ENCODE assay signal across 8 mouse cellular contexts in the genomic region with DNA sequence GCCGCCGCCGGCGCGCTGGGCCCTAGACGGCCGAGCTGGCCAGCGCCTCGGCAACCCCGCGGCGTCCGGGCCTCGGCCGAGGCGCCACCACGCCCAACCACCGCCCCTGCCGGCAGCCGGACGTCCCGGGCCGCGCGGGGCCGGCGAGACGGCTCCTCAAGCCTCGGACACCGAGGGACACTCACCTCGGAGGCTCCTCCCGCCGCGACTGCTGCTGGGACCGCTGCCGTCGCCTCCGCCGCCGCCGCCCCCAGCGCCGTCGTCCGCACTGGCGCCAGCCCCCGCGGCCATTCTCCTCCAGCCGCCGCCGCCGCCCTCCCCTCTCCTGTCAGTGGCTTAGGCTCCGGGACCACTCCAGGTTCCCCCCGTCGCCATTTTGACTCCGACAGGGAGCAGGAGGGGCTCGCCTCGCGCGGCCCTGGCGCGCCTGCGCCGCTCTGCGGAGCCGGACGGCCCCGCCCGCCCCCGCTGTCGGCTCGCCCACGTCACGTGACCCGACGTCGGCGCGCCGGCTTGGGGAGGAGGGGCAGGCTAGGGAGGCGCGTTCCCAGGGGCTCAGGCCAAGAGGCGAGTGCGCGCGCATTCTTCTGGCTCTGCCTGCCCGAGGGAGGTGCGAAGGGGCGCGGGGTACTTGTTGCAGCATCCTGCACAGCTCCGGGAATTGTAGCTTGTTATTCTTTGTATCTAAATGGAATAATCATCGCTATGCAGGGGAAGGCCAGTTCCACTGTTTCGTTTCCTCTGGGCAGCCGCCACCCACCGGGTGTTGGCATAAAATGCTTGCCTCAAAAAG. TPM values are rescaled to one million over a fixed set of nuclear protein-coding genes. Genes with fewer than 3 reads are reported as not detected.
A peak's percentile ranks its signal among the peaks of the same experiment; 100 is the strongest.
DNase-seq lines count a peak whose midpoint lies in the region; ATAC-seq lines count a peak whose summit lies in the region.

TSS of gene Btbd7 (minus strand) at position 441 of the 793 bp plus-strand sequence.

- H3K27ac ChIP-seq in intestine, embryonic 14.5 days (ENCODE audit: low read depth): peak within 1 kb of the TSS; percentile 96

- peak; percentile 95 for ATAC-seq in intestine, embryonic 14.5 days (replicated peaks; ENCODE audit: low FRiP score, low TSS enrichment, low read depth)

- no peaks in the 10 kb centered on the region for H3K9me3 ChIP-seq in intestine, embryonic 14.5 days (ENCODE audit: control insufficient read depth, low read length)

- no peaks in the 10 kb centered on the region for H3K27me3 ChIP-seq in intestine, embryonic 14.5 days (replicated peaks; ENCODE audit: control insufficient read depth, insufficient read depth, low read length)

- DNase-seq in adrenal gland, adult (ENCODE audit: inconsistent age in 2 of 2, low spot score in 1 of 2): peak; percentile 98 to 99
- peak; percentile 99 for DNase-seq in embryo, embryonic 10.5 days (ENCODE audit: low spot score)
- DNase-seq in gastrocnemius, postnatal 25 days: peak; percentile 97
- peak; percentile 96 for DNase-seq in intestine, embryonic 14.5 days (ENCODE audit: low spot score)
- peak; percentile 95 to 96 for DNase-seq in left cerebral cortex, postnatal 14 days (ENCODE audit: low spot score in 2 of 2)
- peak; percentile 97 for DNase-seq in mesoderm, embryonic 11.5 days (ENCODE audit: low read depth, low spot score)
- peak; percentile 92 to 93 for DNase-seq in right cerebral cortex, postnatal 36 days (ENCODE audit: low spot score in 2 of 2)
- DNase-seq in yolk sac, embryonic 10.5 days (ENCODE audit: low spot score): peak; percentile 95

- intact Hi-C loops in left cerebral cortex, postnatal 14 days (cut with DNase I): no loop called here

- no peaks in the 10 kb centered on the region for H3K36me3 ChIP-seq in intestine, embryonic 14.5 days (ENCODE audit: control insufficient read depth, insufficient read depth, low read length)

- WGBS in intestine, embryonic 14.5 days: under 1% methylated on average over 65 of the region's 95 CpGs

- H3K4me3 ChIP-seq in intestine, embryonic 14.5 days (ENCODE audit: low read depth, low read length): peak within 1 kb of the TSS; percentile 82

- peaks cover 8% of the 10 kb centered on the region for H3K4me1 ChIP-seq in intestine, embryonic 14.5 days (replicated peaks; ENCODE audit: control insufficient read depth, insufficient read depth, low read length)

- H3K4me2 ChIP-seq in intestine, embryonic 14.5 days (ENCODE audit: low read length): peak within 1 kb of the TSS; percentile 94

- H3K9ac ChIP-seq in intestine, embryonic 14.5 days (ENCODE audit: low read length): peak within 1 kb of the TSS; percentile 89

RNA-seq across cellular contexts. Expression of gene Btbd7, which starts in this region (rescaled TPM):
- total RNA-seq in gastrocnemius, postnatal 25 days (2021): 10 to 100 TPM; 14.8 to 15.5 TPM
- polyA plus RNA-seq in intestine, embryonic 14.5 days (2014; fragmentation: Nextera tagmentation; extraction: Ambion mirVana): 19.7 and 22.0 TPM in 2 replicates
- 10 to 100 TPM; 17.9 TPM for total RNA-seq in left cerebral cortex, postnatal 14 days (2021)

Comparison
In these comparisons a context has a peak if more than half of its experiments do, and no peak if none do; other contexts are left out.
1. Peak in every context shown above with its lines: DNase-seq, ATAC-seq, H3K4me3 ChIP-seq and H3K27ac ChIP-seq.